Mouse (Mus musculus): Measurements from ENCODE around the gene Zfp870. TPM values are rescaled to one million over a fixed set of nuclear protein-coding genes. Genes with fewer than 3 reads are reported as not detected.
A peak's percentile ranks its signal among the peaks of the same experiment; 100 is the strongest.
"Not testable (repeated sequence)": the region's sequence is repeated elsewhere in the genome, so short reads cannot be mapped to it uniquely, and the experiment has no call there.

Gene Zfp870
- polyA plus RNA-seq, 1 experiment from 2014 or later: 2.0 TPM

DNA sequence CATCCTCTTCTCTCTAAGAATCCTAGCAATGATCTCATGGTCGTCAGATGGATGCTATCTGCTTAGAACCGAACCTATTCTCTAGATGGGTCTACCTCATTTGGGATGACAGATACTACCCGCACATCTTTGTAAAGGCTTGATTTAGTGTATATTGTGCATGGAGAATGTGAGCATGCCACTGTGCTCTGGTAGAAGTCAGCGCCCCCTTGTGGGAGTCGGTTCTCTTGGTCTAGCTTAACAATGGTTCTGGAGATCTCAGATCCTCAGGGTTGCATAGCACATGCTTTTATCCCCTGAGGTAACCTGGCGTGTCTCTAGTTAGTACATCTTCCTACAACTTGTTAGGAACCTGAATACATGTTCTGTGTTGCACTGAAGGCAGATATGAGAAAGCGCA is 24.2 kb downstream of the Zfp870 start:
- ATAC-seq (ENCODE audit: low read depth); H3K27ac ChIP-seq; H3K4me1 ChIP-seq (replicated peaks); H3K36me3 ChIP-seq; DNase-seq; H3K4me2 ChIP-seq; H3K4me3 ChIP-seq (replicated peaks); H3K27me3 ChIP-seq; H3K9ac ChIP-seq; H3K9me3 ChIP-seq (replicated peaks): not testable (repeated sequence)
- 43% methylated on average over 4 of the region's 7 CpGs for WGBS (ENCODE audit: insufficient replicate concordance)

DNA sequence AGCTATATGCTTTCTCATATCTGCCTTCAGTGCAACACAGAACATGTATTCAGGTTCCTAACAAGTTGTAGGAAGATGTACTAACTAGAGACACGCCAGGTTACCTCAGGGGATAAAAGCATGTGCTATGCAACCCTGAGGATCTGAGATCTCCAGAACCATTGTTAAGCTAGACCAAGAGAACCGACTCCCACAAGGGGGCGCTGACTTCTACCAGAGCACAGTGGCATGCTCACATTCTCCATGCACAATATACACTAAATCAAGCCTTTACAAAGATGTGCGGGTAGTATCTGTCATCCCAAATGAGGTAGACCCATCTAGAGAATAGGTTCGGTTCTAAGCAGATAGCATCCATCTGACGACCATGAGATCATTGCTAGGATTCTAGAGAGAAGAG is 34.7 kb downstream of the Zfp870 start:
- not testable (repeated sequence) for H3K4me3 ChIP-seq (replicated peaks); H3K9me3 ChIP-seq (replicated peaks); H3K36me3 ChIP-seq; H3K27me3 ChIP-seq; H3K4me1 ChIP-seq (replicated peaks); H3K27ac ChIP-seq; H3K9ac ChIP-seq; H3K4me2 ChIP-seq; DNase-seq; ATAC-seq (ENCODE audit: low read depth)
- 53% methylated on average over 4 of the region's 6 CpGs for WGBS (ENCODE audit: insufficient replicate concordance)

DNA sequence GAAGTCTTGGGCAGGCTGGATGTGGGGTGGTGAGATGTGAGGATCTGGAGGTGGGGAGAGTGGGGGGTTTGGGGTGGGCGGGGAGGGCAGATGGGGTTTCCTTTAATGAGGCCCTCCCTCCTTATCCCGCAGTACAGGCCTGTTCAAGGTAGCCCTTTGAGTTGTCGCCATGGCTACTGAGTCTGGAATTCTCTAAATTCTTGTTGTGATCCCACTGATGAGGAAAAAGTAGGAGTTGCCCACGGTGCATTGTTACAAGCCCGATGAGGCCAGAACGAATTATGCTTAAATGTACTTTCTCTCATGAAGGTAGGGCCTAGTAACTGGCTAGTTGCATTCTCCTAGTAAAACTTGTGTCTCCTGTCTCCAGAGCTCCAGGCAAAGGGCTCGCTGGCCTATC is 39.9 kb downstream of the Zfp870 start:
- DNase-seq: no peak

DNA sequence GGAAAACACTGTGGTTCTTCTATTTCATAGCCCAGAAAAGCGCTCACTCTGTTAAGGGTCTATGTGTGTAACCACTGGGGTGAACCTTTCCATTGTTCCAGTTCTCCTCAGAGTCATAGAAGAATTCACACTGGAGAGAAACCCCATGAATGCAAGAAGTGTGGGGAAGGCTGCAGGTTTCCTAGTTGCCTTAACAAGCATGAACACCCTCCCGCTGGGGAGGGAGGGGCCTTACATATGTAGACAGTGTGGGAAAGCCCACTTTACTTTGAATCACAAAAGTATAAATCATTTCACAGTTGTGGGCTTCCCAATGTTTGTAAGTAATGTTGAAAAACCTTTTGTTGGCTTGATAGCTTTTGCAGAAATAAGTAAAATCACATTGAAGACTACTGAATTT is 50.1 kb downstream of the Zfp870 start:
- H3K9ac ChIP-seq: no peak overlapping the region
- H3K4me1 ChIP-seq (replicated peaks): no peaks in the 10 kb centered on the region
- no peaks in the 10 kb centered on the region for H3K36me3 ChIP-seq
- WGBS (ENCODE audit: insufficient replicate concordance): 67% methylated on average over 2 of the region's 2 CpGs
- DNase-seq (no peak), ATAC-seq (ENCODE audit: low read depth) (no peak)
- H3K4me2 ChIP-seq: no peak overlapping the region
- no peak overlapping the region for H3K4me3 ChIP-seq (replicated peaks)
- no peaks in the 10 kb centered on the region for H3K27me3 ChIP-seq
- no peaks in the 10 kb centered on the region for H3K9me3 ChIP-seq (replicated peaks)
- no peak overlapping the region for H3K27ac ChIP-seq

More for the DNA sequence above, 39.9 kb downstream of the Zfp870 start:
- Histone ChIP-seq H3K9me3 (replicated peaks) (no peaks in the 10 kb centered on the region), H3K9ac (no peak overlapping the region), H3K4me3 (replicated peaks) (no peak overlapping the region), H3K4me1 (replicated peaks) (no peaks in the 10 kb centered on the region), H3K27ac (no peak overlapping the region), H3K36me3 (no peaks in the 10 kb centered on the region), H3K27me3 (no peaks in the 10 kb centered on the region), H3K4me2 (no peak overlapping the region)
- 56% methylated on average over 7 of the region's 7 CpGs for WGBS (ENCODE audit: insufficient replicate concordance)
- no peak for ATAC-seq (ENCODE audit: low read depth)

DNA sequence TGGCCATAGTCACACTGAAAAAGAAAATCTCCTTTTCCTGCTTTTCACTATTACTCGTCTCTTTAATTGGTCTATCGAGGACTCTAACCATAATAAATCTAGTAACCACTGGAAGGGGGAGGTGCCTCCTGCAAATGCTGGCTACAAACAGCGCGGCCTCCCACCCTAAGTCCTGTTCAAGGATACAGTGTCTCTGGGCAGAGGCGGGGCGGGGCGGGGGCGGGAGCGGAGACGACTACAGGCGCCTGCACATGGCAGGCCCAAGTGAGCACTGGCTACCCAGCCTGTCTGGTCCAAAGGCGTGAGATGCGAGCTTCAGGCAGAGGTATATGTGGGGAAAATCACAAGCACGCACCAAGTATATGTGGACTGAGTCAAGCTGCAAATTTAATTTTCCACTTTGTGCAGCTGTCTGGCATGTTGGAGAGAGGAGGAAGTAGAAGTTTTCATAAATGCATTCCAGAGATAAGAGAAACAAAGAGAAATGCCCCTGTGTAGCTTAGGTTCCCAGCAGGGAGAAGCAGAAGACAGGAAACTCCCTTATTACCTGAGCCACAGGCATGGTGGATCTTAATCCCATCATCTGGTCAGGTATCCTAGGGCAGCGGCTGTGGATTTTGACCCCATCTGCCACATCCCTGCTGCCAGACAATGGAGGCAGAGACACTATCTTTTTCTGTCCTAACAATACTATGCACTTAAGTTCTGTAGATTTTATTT is 52.2 kb downstream of the Zfp870 start:
- ATAC-seq (ENCODE audit: low read depth): no peak
- no peak overlapping the region for H3K27ac ChIP-seq
- H3K36me3 ChIP-seq: no peaks in the 10 kb centered on the region
- no peaks in the 10 kb centered on the region for H3K9me3 ChIP-seq (replicated peaks)
- no peak overlapping the region for H3K4me3 ChIP-seq (replicated peaks)
- no peaks in the 10 kb centered on the region for H3K4me1 ChIP-seq (replicated peaks)
- 51% methylated on average over 15 of the region's 15 CpGs for WGBS (ENCODE audit: insufficient replicate concordance)
- H3K4me2 ChIP-seq: no peak overlapping the region
- no peak for DNase-seq
- no peak overlapping the region for H3K9ac ChIP-seq
- H3K27me3 ChIP-seq: no peaks in the 10 kb centered on the region

DNA sequence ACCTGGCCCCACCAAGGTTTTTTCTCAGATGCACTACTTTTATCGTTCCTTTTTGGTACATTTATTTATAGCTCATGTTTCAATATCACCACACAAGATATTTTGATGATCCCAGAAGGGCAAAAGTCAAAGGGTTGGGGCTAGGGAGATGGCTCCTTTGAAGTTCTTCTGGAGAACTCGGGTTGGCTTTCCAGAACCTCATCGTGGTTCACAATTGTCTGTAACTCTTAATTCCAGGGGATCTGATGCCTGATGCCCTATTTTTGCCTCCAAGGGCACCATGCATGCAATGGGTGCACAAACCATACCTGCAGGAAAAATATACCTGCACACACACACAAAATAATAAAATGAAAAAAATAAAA is 61.0 kb downstream of the Zfp870 start:
- H3K4me1 ChIP-seq (replicated peaks): peaks cover 8% of the 10 kb centered on the region; the same call in 1 of the 2 replicates
- DNase-seq (no peak), ATAC-seq (ENCODE audit: low read depth) (no peak)
- H3K36me3 ChIP-seq: 0 out of 2 replicates have a peak, but pooled peaks cover 5% of the 10 kb centered on the region
- H3K9me3 ChIP-seq (replicated peaks): no peaks in the 10 kb centered on the region
- H3K4me3 ChIP-seq (replicated peaks): peak overlapping the region; percentile 75
- no peak overlapping the region for H3K9ac ChIP-seq
- no peak overlapping the region for H3K27ac ChIP-seq
- WGBS (ENCODE audit: insufficient replicate concordance): 28% methylated on average over 3 of the region's 3 CpGs
- H3K27me3 ChIP-seq: no peaks in the 10 kb centered on the region
- H3K4me2 ChIP-seq: peak overlapping the region; percentile 73

DNA sequence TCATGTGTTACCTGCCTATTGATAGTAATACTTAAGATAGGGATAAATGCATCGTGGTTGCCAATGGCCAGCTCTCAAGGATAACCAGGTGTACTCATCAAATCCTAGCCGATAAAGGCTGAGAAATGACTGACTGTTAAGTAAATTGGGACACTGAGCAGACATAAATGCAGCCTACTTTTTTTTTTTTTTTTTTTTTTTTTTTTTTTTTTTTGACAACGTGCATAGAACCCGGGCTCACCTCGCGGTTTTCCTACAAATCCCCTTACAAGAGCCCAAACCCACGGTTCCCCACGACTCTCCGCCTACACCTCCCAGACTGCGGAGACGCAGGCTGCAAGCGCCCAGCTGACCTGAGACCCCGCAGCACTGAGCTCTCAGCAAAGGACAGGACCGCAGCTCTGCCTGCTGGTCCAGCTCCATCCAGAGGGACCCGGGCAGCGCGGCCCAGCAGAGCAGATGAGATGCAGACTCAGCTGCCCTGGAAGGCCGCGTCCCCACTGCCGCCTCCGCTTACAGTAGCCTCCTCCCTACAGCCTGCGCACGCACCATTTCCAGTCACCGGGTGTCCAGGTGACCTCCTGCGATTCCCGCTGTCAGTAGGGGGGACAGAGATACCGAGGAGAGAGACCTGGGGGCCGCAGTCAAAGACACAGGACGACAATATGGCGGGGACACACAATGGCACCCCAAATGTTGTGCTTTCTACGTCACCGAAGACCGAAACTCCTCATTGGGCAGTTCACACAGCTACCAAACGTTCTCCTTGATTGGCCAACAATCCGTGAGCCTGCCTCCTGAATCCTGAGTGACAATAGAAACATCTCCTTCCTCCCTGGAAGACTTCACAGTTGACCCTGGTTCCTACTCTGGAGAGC is 61.7 kb downstream of the Zfp870 start, which contains the start of gene Zfp799:
Gene Zfp799, minus strand, starts transcription at position 722 of the 878 bp plus-strand sequence.
- Histone ChIP-seq H3K27me3 (no peaks in the 10 kb centered on the region), H3K4me3 (replicated peaks) (peak within 1 kb of the TSS; percentile 75), H3K36me3 (peaks cover 9% of the 10 kb centered on the region; the same call in 1 of the 2 replicates), H3K9ac (peak within 1 kb of the TSS; percentile 78), H3K4me1 (replicated peaks) (peaks cover 8% of the 10 kb centered on the region; the same call in 1 of the 2 replicates), H3K4me2 (peak within 1 kb of the TSS; percentile 73), H3K9me3 (replicated peaks) (no peaks in the 10 kb centered on the region), H3K27ac (no peak within 1 kb of the TSS)
- WGBS (ENCODE audit: insufficient replicate concordance): 2% methylated on average over 35 of the region's 35 CpGs
- DNase-seq (peak; percentile 50), ATAC-seq (ENCODE audit: low read depth) (peak; percentile 90)

Other genes with a start within 250 kb of the Zfp870 start
- gene Cyp4f40, start 232.7 kb downstream of the Zfp870 start, polyA plus RNA-seq (2015; fragmentation: Nextera tagmentation; extraction: Ambion mirVana): not detected in 2 replicates
- gene Cyp4f15, start 206.0 kb downstream of the Zfp870 start, polyA plus RNA-seq (2015; fragmentation: Nextera tagmentation; extraction: Ambion mirVana): 2.7 and 3.5 TPM in 2 replicates
- 10.1 and 12.4 TPM in 2 replicates for gene Zfp871, start 103.4 kb downstream of the Zfp870 start, polyA plus RNA-seq (2015; fragmentation: Nextera tagmentation; extraction: Ambion mirVana)
- 0.09 and 0.15 TPM in 2 replicates for gene Zfp811, start 81.7 kb downstream of the Zfp870 start, polyA plus RNA-seq (2015; fragmentation: Nextera tagmentation; extraction: Ambion mirVana)
- gene Zfp799, start 61.4 kb downstream of the Zfp870 start, polyA plus RNA-seq (2015; fragmentation: Nextera tagmentation; extraction: Ambion mirVana): 1.7 and 2.0 TPM in 2 replicates
- not detected in 2 replicates for gene Cyp4f14, start 25.7 kb upstream of the Zfp870 start, polyA plus RNA-seq (2015; fragmentation: Nextera tagmentation; extraction: Ambion mirVana)
- gene Cyp4f13, start 55.8 kb upstream of the Zfp870 start, polyA plus RNA-seq (2015; fragmentation: Nextera tagmentation; extraction: Ambion mirVana): 4.0 and 5.0 TPM in 2 replicates
- gene Zfp472, start 74.2 kb upstream of the Zfp870 start, polyA plus RNA-seq (2015; fragmentation: Nextera tagmentation; extraction: Ambion mirVana): 6.4 and 6.5 TPM in 2 replicates
- 3.5 and 4.0 TPM in 2 replicates for gene Zfp952, start 101.5 kb upstream of the Zfp870 start, polyA plus RNA-seq (2015; fragmentation: Nextera tagmentation; extraction: Ambion mirVana)
- gene Zfp763, start 141.8 kb upstream of the Zfp870 start, polyA plus RNA-seq (2015; fragmentation: Nextera tagmentation; extraction: Ambion mirVana): 2.7 and 3.3 TPM in 2 replicates
- not detected in 2 replicates for gene 4921501E09Rik, start 176.4 kb upstream of the Zfp870 start, polyA plus RNA-seq (2015; fragmentation: Nextera tagmentation; extraction: Ambion mirVana)
- gene Zfp563, start 197.7 kb upstream of the Zfp870 start, polyA plus RNA-seq (2015; fragmentation: Nextera tagmentation; extraction: Ambion mirVana): 1.5 TPM in 2 replicates
- gene Morc2b, start 248.0 kb upstream of the Zfp870 start, polyA plus RNA-seq (2015; fragmentation: Nextera tagmentation; extraction: Ambion mirVana): not detected in 2 replicates